Mouse (Mus musculus) effector memory CD4-positive, alpha-beta T cell, adult 7 months (primary cell): ENCODE results near the gene Tpra1. TPM values are rescaled to one million over a fixed set of nuclear protein-coding genes. Genes with fewer than 3 reads are reported as not detected.

Experiments used
- polyA plus RNA-seq: library from polyadenylated mRNA; unstranded; fragments of 100-300 nt; shearing (Covaris generic); gene quantifications from one replicate; pipeline ENCODE4 v1.2.1, GENCODE M21; 2017

Tpra1 gene
- 85.4 TPM for polyA plus RNA-seq

DNA sequence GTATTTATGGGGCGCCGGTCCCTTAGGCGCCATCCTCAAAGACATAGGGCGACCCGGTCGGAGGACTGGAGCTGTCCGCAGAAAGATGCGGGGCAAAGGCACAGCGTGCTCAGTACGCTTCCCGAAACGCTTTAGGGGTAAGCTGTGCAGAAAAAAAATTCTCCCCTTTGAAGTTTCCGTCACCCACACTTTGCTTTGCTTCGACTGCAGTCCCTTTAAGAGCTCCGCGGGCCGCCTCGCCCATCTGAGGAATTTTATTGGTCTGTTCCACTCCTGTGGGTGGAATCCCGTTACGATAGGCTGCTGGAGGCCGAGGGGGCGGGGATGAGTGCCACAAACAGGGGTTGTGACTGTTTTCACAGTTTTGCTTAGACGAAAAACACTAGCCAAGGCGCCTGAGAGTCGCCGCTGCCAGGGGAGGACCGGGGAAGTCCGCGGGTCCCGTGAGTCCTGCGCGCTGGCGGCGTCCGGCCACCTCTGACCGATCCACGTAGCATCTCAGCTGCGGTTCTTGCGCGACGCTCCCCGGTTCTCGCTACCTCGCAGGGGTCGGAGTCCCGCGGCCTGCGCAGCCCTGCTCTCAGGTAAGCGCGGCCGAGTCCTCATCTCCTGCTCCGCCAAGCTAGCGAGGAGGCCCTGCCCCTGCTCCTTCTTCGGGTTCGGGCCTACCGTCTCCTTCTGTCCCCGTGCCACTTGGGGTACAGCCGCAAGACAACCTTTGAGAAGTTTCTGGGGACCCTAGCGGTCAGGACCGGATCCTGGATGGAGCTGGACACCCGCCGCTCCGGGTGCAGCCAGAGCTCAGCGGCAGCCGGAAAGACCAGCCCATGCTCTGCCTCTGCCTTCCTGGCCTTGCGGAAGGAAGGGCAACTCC is at the start of gene Tpra1:
TSS of gene Tpra1 (plus strand) at position 305 of the 874 bp plus-strand sequence.

DNA sequence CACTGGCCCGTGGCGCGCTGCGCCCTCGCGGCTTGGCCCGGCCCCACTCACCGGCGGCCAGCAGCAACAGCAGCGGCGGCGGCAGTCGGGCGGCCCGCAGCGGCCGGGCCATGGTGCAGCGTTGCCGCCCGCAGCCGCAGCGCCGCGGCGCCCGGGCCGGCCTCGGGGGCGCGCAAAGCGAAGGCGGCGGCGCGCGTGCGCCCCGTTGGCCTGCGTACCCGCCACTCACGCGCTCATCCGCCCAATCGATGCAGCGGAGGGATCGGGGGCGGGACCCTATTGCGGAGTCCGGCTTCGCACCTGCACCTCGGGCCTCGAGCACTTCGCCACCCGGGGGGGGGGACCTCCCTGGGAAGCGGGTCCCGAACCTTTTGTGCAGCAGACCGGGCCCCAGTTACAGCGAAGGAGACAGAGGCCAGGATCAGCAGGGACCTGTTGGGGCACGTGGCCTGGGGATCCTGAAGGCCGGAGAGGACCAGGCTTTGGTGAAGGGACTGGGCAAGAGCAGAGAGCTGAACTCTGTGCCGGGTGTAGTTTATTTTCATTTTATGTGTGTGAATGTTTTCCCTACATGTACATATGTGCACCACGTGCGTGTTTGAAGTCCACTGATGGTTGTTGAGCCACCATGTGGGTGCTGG is 27.1 kb upstream of the Tpra1 start, which contains the start of gene Podxl2:
TSS of gene Podxl2 (minus strand) at position 177 of the 641 bp plus-strand sequence.

DNA sequence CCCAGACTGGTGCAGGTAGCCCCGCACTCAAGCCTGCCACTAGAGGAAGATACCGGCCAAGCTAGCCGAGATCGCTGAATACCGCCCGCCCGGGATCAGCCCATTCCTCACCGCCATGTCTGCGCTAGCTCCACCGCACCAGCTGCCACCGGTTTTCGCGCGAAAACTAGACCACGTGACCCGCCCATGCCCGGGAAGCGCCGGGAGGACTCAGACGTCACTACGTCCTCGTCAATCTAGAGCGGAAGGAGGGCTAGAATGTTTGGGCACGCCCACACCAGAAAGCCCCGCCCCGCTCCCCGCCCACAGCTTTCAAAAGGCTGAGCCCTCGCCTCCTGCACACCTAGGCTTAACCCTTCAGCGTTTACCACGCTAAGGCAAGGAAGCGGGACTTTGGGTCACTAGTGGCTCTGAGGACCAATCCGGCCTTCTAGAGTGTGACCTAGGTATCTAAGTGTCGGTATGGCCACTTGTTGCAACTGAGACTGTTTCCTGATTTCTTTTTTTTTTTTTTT is 3.5 kb upstream of the Tpra1 start, which contains the start of gene Mcm2:
TSS of gene Mcm2 (minus strand) at position 247 of the 515 bp plus-strand sequence.

Other genes with a start within 250 kb of the Tpra1 start
- gene Mgll, start 177.8 kb upstream of the Tpra1 start, polyA plus RNA-seq = not detected
- gene Abtb1, start 60.3 kb upstream of the Tpra1 start, polyA plus RNA-seq = 40.7 TPM
- gene Podxl2, start 27.2 kb upstream of the Tpra1 start, polyA plus RNA-seq = 1.1 TPM
- 38.9 TPM for gene Mcm2, start 3.5 kb upstream of the Tpra1 start, polyA plus RNA-seq